Mouse (Mus musculus): ENCODE measurements around the gene Pnpla7. TPM values are rescaled to one million over a fixed set of nuclear protein-coding genes. Genes with fewer than 3 reads are reported as not detected.

Gene Pnpla7
- 43.0 and 50.4 TPM in 2 replicates for polyA plus RNA-seq (2012; rRNA removed)

GRCm38 (mm10) chr2:24975704-24976297 lies at the start of gene Pnpla7:
TSS of gene Pnpla7 (plus strand) at chr2:24976033.
- TF ChIP-seq POLR2A (IDR thresholded peaks at IDR 0.05; ENCODE audit: low read depth, low read length) (no peak; the same call in none of the 2 replicates), CTCF (IDR thresholded peaks at IDR 0.05; ENCODE audit: extremely low read depth, insufficient read depth, insufficient read length, insufficient replicate concordance) (no peak)
- DNase-seq (ENCODE audit: low read depth in 1 of 2, low spot score in 2 of 2): peak; percentile 80 to 87
- under 1% methylated on average over 16 of the region's 16 CpGs for WGBS

GRCm38 (mm10) chr2:24926345-24926964 lies 49.4 kb upstream of the Pnpla7 start:
- Histone ChIP-seq H3K27ac (ENCODE audit: insufficient read depth, low read length) (no peak overlapping the region), H3K4me3 (ENCODE audit: extremely low read depth, insufficient read depth, insufficient read length) (no peak overlapping the region), H3K4me1 (ENCODE audit: control insufficient read depth, insufficient read depth, insufficient read length) (peaks cover 3% of the 10 kb centered on the region; the same call in 1 of the 2 replicates), H3K27me3 (ENCODE audit: control insufficient read depth, insufficient read depth, low read length) (no peaks in the 10 kb centered on the region), H3K36me3 (ENCODE audit: control insufficient read depth, insufficient read depth, low read length) (peaks cover 14% of the 10 kb centered on the region)
- 79% methylated on average over 9 of the region's 9 CpGs for WGBS
- TF ChIP-seq POLR2A (IDR thresholded peaks at IDR 0.05; ENCODE audit: low read depth, low read length): no peak
- no peak for DNase-seq (ENCODE audit: low read depth in 1 of 2, low spot score in 2 of 2)

More at GRCm38 (mm10) chr2:24975704-24976297, at the start of gene Pnpla7:
- H3K4me1 ChIP-seq (ENCODE audit: control insufficient read depth, insufficient read depth, insufficient read length): peaks cover 5% of the 10 kb centered on the region; the same call in 1 of the 2 replicates
- peak within 1 kb of the TSS; percentile 89 for H3K4me3 ChIP-seq (ENCODE audit: extremely low read depth, insufficient read depth, insufficient read length)
- H3K27ac ChIP-seq (ENCODE audit: insufficient read depth, low read length): peak within 1 kb of the TSS; percentile 94
- H3K36me3 ChIP-seq (ENCODE audit: control insufficient read depth, insufficient read depth, low read length): peaks cover 12% of the 10 kb centered on the region; the same call in 1 of the 2 replicates
- no peaks in the 10 kb centered on the region for H3K27me3 ChIP-seq (ENCODE audit: control insufficient read depth, insufficient read depth, low read length)

- H3K27ac ChIP-seq (ENCODE audit: insufficient read depth, low read length): no peak overlapping the region
- H3K4me3 ChIP-seq (ENCODE audit: extremely low read depth, insufficient read depth, insufficient read length): no peak overlapping the region
- peaks cover 3% of the 10 kb centered on the region; the same call in 1 of the 2 replicates for H3K4me1 ChIP-seq (ENCODE audit: control insufficient read depth, insufficient read depth, insufficient read length)
- 49% methylated on average over 7 of the region's 7 CpGs for WGBS
- TF ChIP-seq POLR2A (IDR thresholded peaks at IDR 0.05; ENCODE audit: low read depth, low read length): no peak
- no peak for TF ChIP-seq CTCF (IDR thresholded peaks at IDR 0.05; ENCODE audit: extremely low read depth, insufficient read depth, insufficient read length, insufficient replicate concordance)
- peaks cover 14% of the 10 kb centered on the region for H3K36me3 ChIP-seq (ENCODE audit: control insufficient read depth, insufficient read depth, low read length)
- H3K27me3 ChIP-seq (ENCODE audit: control insufficient read depth, insufficient read depth, low read length): no peaks in the 10 kb centered on the region
- DNase-seq (ENCODE audit: low read depth in 1 of 2, low spot score in 2 of 2): no peak
These were observed 48.9 kb upstream of the Pnpla7 start for GRCm38 (mm10) chr2:24926965-24927358.

- DNase-seq (ENCODE audit: low read depth in 1 of 2, low spot score in 2 of 2): no peak
- H3K27ac ChIP-seq (ENCODE audit: insufficient read depth, low read length): no peak overlapping the region
- WGBS: 86% methylated on average over 4 of the region's 4 CpGs
- peaks cover 14% of the 10 kb centered on the region for H3K36me3 ChIP-seq (ENCODE audit: control insufficient read depth, insufficient read depth, low read length)
- H3K4me3 ChIP-seq (ENCODE audit: extremely low read depth, insufficient read depth, insufficient read length): no peak overlapping the region
- TF ChIP-seq POLR2A (IDR thresholded peaks at IDR 0.05; ENCODE audit: low read depth, low read length): no peak
- peaks cover 3% of the 10 kb centered on the region; the same call in 1 of the 2 replicates for H3K4me1 ChIP-seq (ENCODE audit: control insufficient read depth, insufficient read depth, insufficient read length)
- H3K27me3 ChIP-seq (ENCODE audit: control insufficient read depth, insufficient read depth, low read length): no peaks in the 10 kb centered on the region
These were observed 47.9 kb upstream of the Pnpla7 start for GRCm38 (mm10) chr2:24927810-24928479.

- TF ChIP-seq POLR2A (IDR thresholded peaks at IDR 0.05; ENCODE audit: low read depth, low read length) (no peak), CTCF (IDR thresholded peaks at IDR 0.05; ENCODE audit: extremely low read depth, insufficient read depth, insufficient read length, insufficient replicate concordance) (no peak)
- no peak for DNase-seq (ENCODE audit: low read depth in 1 of 2, low spot score in 2 of 2)
- Histone ChIP-seq H3K27me3 (ENCODE audit: control insufficient read depth, insufficient read depth, low read length) (no peaks in the 10 kb centered on the region), H3K27ac (ENCODE audit: insufficient read depth, low read length) (no peak overlapping the region), H3K4me1 (ENCODE audit: control insufficient read depth, insufficient read depth, insufficient read length) (peaks cover 7% of the 10 kb centered on the region; the same call in 1 of the 2 replicates), H3K36me3 (ENCODE audit: control insufficient read depth, insufficient read depth, low read length) (peaks cover 14% of the 10 kb centered on the region), H3K4me3 (ENCODE audit: extremely low read depth, insufficient read depth, insufficient read length) (no peak overlapping the region)
- WGBS: 94% methylated on average over 2 of the region's 2 CpGs
These were observed 46.7 kb upstream of the Pnpla7 start for GRCm38 (mm10) chr2:24929119-24929518.

- 94% methylated on average over 5 of the region's 5 CpGs for WGBS
- no peaks in the 10 kb centered on the region for H3K27me3 ChIP-seq (ENCODE audit: control insufficient read depth, insufficient read depth, low read length)
- H3K4me1 ChIP-seq (ENCODE audit: control insufficient read depth, insufficient read depth, insufficient read length): peaks cover 9% of the 10 kb centered on the region; the same call in 1 of the 2 replicates
- H3K36me3 ChIP-seq (ENCODE audit: control insufficient read depth, insufficient read depth, low read length): peaks cover 14% of the 10 kb centered on the region
- H3K27ac ChIP-seq (ENCODE audit: insufficient read depth, low read length): no peak overlapping the region
- DNase-seq (ENCODE audit: low read depth in 1 of 2, low spot score in 2 of 2): no peak
- H3K4me3 ChIP-seq (ENCODE audit: extremely low read depth, insufficient read depth, insufficient read length): no peak overlapping the region
- TF ChIP-seq CTCF (IDR thresholded peaks at IDR 0.05; ENCODE audit: extremely low read depth, insufficient read depth, insufficient read length, insufficient replicate concordance): no peak
- no peak for TF ChIP-seq POLR2A (IDR thresholded peaks at IDR 0.05; ENCODE audit: low read depth, low read length)
These were observed 46.2 kb upstream of the Pnpla7 start for GRCm38 (mm10) chr2:24929593-24929992.

Measured in spleen, adult 2 months (tissue).